Mouse (Mus musculus) activated CD4-positive, CD25-positive, alpha-beta regulatory T cell, adult 4 months (primary cell): ENCODE measurements around the gene Galr2. TPM values are rescaled to one million over a fixed set of nuclear protein-coding genes. Genes with fewer than 3 reads are reported as not detected.

ENCODE experiments used
- ATAC-seq: one replicate; pipeline ENCODE4 v1.8.0; 2017
- polyA plus RNA-seq, 2 experiments: library from polyadenylated mRNA; unstranded; fragments of 100-300 nt; shearing (Covaris generic); gene quantifications; one replicate each; pipeline ENCODE4 v1.2.1; 2017

Gene Galr2
- polyA plus RNA-seq, 2 experiments from 2014 or later: not detected

GRCm38 (mm10) chr11:116307762-116308531, 27.2 kb downstream of the Galr2 start:
- no peak for ATAC-seq

GRCm38 (mm10) chr11:116309601-116310000, 28.9 kb downstream of the Galr2 start:
- ATAC-seq: no peak

GRCm38 (mm10) chr11:116311169-116311568, 30.4 kb downstream of the Galr2 start:
- no peak for ATAC-seq

- ATAC-seq: no peak
These were observed 31.6 kb downstream of the Galr2 start for GRCm38 (mm10) chr11:116312359-116312758.

GRCm38 (mm10) chr11:116318719-116319659, 38.2 kb downstream of the Galr2 start:
- ATAC-seq: peak; percentile 54

GRCm38 (mm10) chr11:116326963-116327603, 46.3 kb downstream of the Galr2 start:
- no peak for ATAC-seq

- no peak for ATAC-seq
These were observed 48.8 kb downstream of the Galr2 start for GRCm38 (mm10) chr11:116329314-116330210.

GRCm38 (mm10) chr11:116330211-116330518, 49.4 kb downstream of the Galr2 start:
- ATAC-seq: no peak

GRCm38 (mm10) chr11:116332232-116332982, 51.7 kb downstream of the Galr2 start:
- ATAC-seq: no peak

- no peak for ATAC-seq
These were observed 52.2 kb downstream of the Galr2 start for GRCm38 (mm10) chr11:116332983-116333270.

Other genes with a start within 250 kb of the Galr2 start
- gene Unc13d, start 203.0 kb upstream of the Galr2 start, polyA plus RNA-seq: 100 to 1,000 TPM in 1 of 2 experiments, 10 to 100 TPM in 1; 68.6 to 116 TPM
- gene Wbp2, start 193.9 kb upstream of the Galr2 start, polyA plus RNA-seq: 100 to 1,000 TPM in 1 of 2 experiments, 10 to 100 TPM in 1; 85.4 to 142 TPM
- not detected for gene Trim47, start 153.7 kb upstream of the Galr2 start, polyA plus RNA-seq
- 10 to 100 TPM; 10.7 to 11.9 TPM for gene Trim65, start 149.8 kb upstream of the Galr2 start, polyA plus RNA-seq
- 10 to 100 TPM; 17.9 to 25.8 TPM for gene Mrpl38, start 142.1 kb upstream of the Galr2 start, polyA plus RNA-seq
- 1 to 10 TPM; 2.1 to 3.4 TPM for gene Fbf1, start 112.8 kb upstream of the Galr2 start, polyA plus RNA-seq
- 10 to 100 TPM; 56.1 to 77.2 TPM for gene Ten1, start 82.1 kb upstream of the Galr2 start, polyA plus RNA-seq
- 10 to 100 TPM; 10.0 to 11.7 TPM for gene Acox1, start 81.9 kb upstream of the Galr2 start, polyA plus RNA-seq
- gene Evpl, start 42.9 kb upstream of the Galr2 start, polyA plus RNA-seq: not detected
- 10 to 100 TPM; 33.1 to 42.4 TPM for gene Srp68, start 6.7 kb upstream of the Galr2 start, polyA plus RNA-seq
- 10 to 100 TPM; 49.2 to 80.4 TPM for gene Exoc7, start 26.3 kb downstream of the Galr2 start, polyA plus RNA-seq
- gene Foxj1, start 54.5 kb downstream of the Galr2 start, polyA plus RNA-seq: not detected
- 1 to 10 TPM; 6.6 to 6.9 TPM for gene Rnf157, start 132.1 kb downstream of the Galr2 start, polyA plus RNA-seq
- 10 to 100 TPM; 13.7 to 15.0 TPM for gene Ubald2, start 153.2 kb downstream of the Galr2 start, polyA plus RNA-seq
- not detected for gene Qrich2, start 185.3 kb downstream of the Galr2 start, polyA plus RNA-seq
- 10 to 100 TPM; 47.3 to 60.5 TPM for gene Prpsap1, start 213.3 kb downstream of the Galr2 start, polyA plus RNA-seq
- not detected for gene Sphk1, start 250.0 kb downstream of the Galr2 start, polyA plus RNA-seq